19 mouse cellular contexts compared by ENCODE assay signal in genomic region chr9:96675763-96676640, GRCm38 (mm10). TPM values are rescaled to one million over a fixed set of nuclear protein-coding genes. Genes with fewer than 3 reads are reported as not detected.
DNase-seq lines count a peak whose midpoint lies in the region; ATAC-seq and TF ChIP-seq lines count a peak whose summit lies in the region.
"Had no signal": no experiment of that assay in that cellular context is flagged by ENCODE, and none has a peak within 500 bp of the region (broad histone marks: within the 10 kb centered on the region; RNA-seq: fewer than 3 reads in every experiment).

No protein-coding gene starts in this region.

- H3K27ac ChIP-seq in CH12.LX (ENCODE audit: insufficient read depth, low read depth): no peak overlapping the region
- no peak overlapping the region for H3K27ac ChIP-seq in limb, embryonic 10.5 days
- H3K27ac ChIP-seq: heart, embryonic 10.5 days; heart, embryonic 15.5 days; hindbrain, embryonic 14.5 days; kidney, postnatal 0 days; limb, embryonic 12.5 days; liver, embryonic 15.5 days; midbrain, embryonic 13.5 days; neural tube, embryonic 15.5 days had no signal

- intact Hi-C loops in heart, postnatal 36 days (cut with DNase I): no loop called here

- H3K79me2 ChIP-seq in CH12.LX (replicated peaks; ENCODE audit: control insufficient read depth, extremely low read depth, insufficient read depth, poor library complexity, severe bottlenecking): no peaks in the 10 kb centered on the region

- no peak for TF ChIP-seq CTCF in CH12.LX (conservative IDR thresholded peaks at IDR 0.05 in 1 of 2, IDR thresholded peaks at IDR 0.05 in 1 of 2; ENCODE audit: low read depth in 2 of 2, low read length in 2 of 2)

- peaks cover 0 to 23% of the 10 kb centered on the region in 2 experiments; a peak in 2 of 4 replicates for H3K4me1 ChIP-seq in CH12.LX (ENCODE audit: control insufficient read depth in 1 of 2, insufficient read depth in 2 of 2)
- peaks cover 3% of the 10 kb centered on the region; the same call in 1 of the 2 replicates for H3K4me1 ChIP-seq in limb, embryonic 10.5 days
- H3K4me1 ChIP-seq: heart, embryonic 10.5 days; heart, embryonic 15.5 days; limb, embryonic 12.5 days; liver, embryonic 15.5 days; midbrain, embryonic 13.5 days; neural tube, embryonic 15.5 days had no signal

- H3K9me3 ChIP-seq in CH12.LX (replicated peaks; ENCODE audit: low read length): no peaks in the 10 kb centered on the region
- no peaks in the 10 kb centered on the region for H3K9me3 ChIP-seq in limb, embryonic 10.5 days (replicated peaks)
- H3K9me3 ChIP-seq: heart, embryonic 10.5 days; heart, embryonic 15.5 days; limb, embryonic 12.5 days; liver, embryonic 15.5 days; midbrain, embryonic 13.5 days; neural tube, embryonic 15.5 days had no signal

- no peak overlapping the region for H3K4me3 ChIP-seq in CH12.LX (replicated peaks in 1 of 3; ENCODE audit: low read depth in 2 of 3, low read length in 2 of 3, poor library complexity in 1 of 3)
- no peak overlapping the region for H3K4me3 ChIP-seq in limb, embryonic 10.5 days
- H3K4me3 ChIP-seq: erythroblast, embryonic 14.5 days; heart, embryonic 10.5 days; heart, embryonic 15.5 days; limb, embryonic 12.5 days; liver, embryonic 15.5 days; midbrain, embryonic 13.5 days; neural tube, embryonic 15.5 days had no signal

- peak; percentile 65 for ATAC-seq in inflammation-experienced regulatory T-cells, adult 6 months

- 0 out of 2 replicates have a peak, but pooled peaks have one; percentile 9 for TF ChIP-seq POLR2A in CH12.LX (IDR thresholded peaks at IDR 0.05; ENCODE audit: low read depth, low read length)

- dilution Hi-C loops in CH12.LX (cut with MboI; ENCODE audit: extremely low pct_ligation_motif_present, extremely low pct_unique_long_range_greater_than_20kb, low sequenced_read_pairs): no loop called here

- TF ChIP-seq EP300 in CH12.LX (IDR thresholded peaks at IDR 0.05; ENCODE audit: low read length): no peak

- H3K27me3 ChIP-seq in CH12.LX (replicated peaks): no peaks in the 10 kb centered on the region
- H3K27me3 ChIP-seq in limb, embryonic 10.5 days (ENCODE audit: low read depth, poor library complexity, severe bottlenecking): no peaks in the 10 kb centered on the region
- H3K27me3 ChIP-seq: heart, embryonic 15.5 days; limb, embryonic 12.5 days; liver, embryonic 15.5 days; midbrain, embryonic 13.5 days; neural tube, embryonic 15.5 days had no signal

- in situ Hi-C loops in CH12.LX (cut with MboI; ENCODE audit: low pct_ligation_motif_present, low pct_unique_long_range_greater_than_20kb, low sequenced_read_pairs): loop anchor here (5.0 to 10.0 kb wide), 3 partner anchors 36 to 391 kb away; no protein-coding TSS in a partner anchor

- H3K4me2 ChIP-seq in CH12.LX (ENCODE audit: insufficient read depth, low read depth, poor library complexity, severe bottlenecking): no peak overlapping the region
- H3K4me2 ChIP-seq: heart, embryonic 15.5 days; hindbrain, embryonic 14.5 days; limb, embryonic 12.5 days; liver, embryonic 15.5 days; lung, embryonic 14.5 days; midbrain, embryonic 13.5 days; neural tube, embryonic 15.5 days had no signal

- DNase-seq in heart, adult 11 months: peak; percentile 82
- no peak for DNase-seq in heart, postnatal 36 days
- peak; percentile 0 for DNase-seq in right cerebral cortex, postnatal 25 days
- no peak for DNase-seq in right cerebral cortex, postnatal 14 days
- DNase-seq in CH12.LX (ENCODE audit: extremely low read depth) (no peak), MN1 (ENCODE audit: low spot score) (no peak)
- DNase-seq in limb, embryonic 10.5 days (ENCODE audit: low spot score): no peak
- DNase-seq: forebrain, postnatal 0 days had no signal

- no peak overlapping the region for H3K9ac ChIP-seq in CH12.LX (ENCODE audit: insufficient read depth, low read depth)
- H3K9ac ChIP-seq: forebrain, postnatal 0 days; heart, embryonic 15.5 days; hindbrain, embryonic 14.5 days; limb, embryonic 12.5 days; liver, embryonic 15.5 days; lung, embryonic 14.5 days; midbrain, embryonic 13.5 days; neural tube, embryonic 15.5 days had no signal

- 89% methylated on average over 8 of the region's 8 CpGs for WGBS in limb, embryonic 10.5 days

- H3K36me3 ChIP-seq in CH12.LX (replicated peaks in 1 of 2; ENCODE audit: control insufficient read depth in 1 of 2, insufficient read depth in 1 of 2, low read length in 1 of 2): peaks cover 0 to 2% of the 10 kb centered on the region in 2 experiments
- no peaks in the 10 kb centered on the region for H3K36me3 ChIP-seq in limb, embryonic 10.5 days
- H3K36me3 ChIP-seq: heart, embryonic 10.5 days; heart, embryonic 15.5 days; limb, embryonic 12.5 days; liver, embryonic 15.5 days; midbrain, embryonic 13.5 days; neural tube, embryonic 15.5 days had no signal

- no peak for TF ChIP-seq RAD21 in CH12.LX (IDR thresholded peaks at IDR 0.05; ENCODE audit: low read depth, low read length)

TF ChIP-seq in CH12.LX, 34 proteins besides CTCF, POLR2A, EP300 and RAD21:
- TF ChIP-seq JUND (conservative IDR thresholded peaks at IDR 0.05; ENCODE audit: low read depth, low read length) (0 out of 2 replicates have a peak, but pooled peaks have one; percentile 14), PAX5 (IDR thresholded peaks at IDR 0.05; ENCODE audit: low read length) (no peak), ELF1 (IDR thresholded peaks at IDR 0.05; ENCODE audit: low read depth, low read length) (0 out of 2 replicates have a peak, but pooled peaks have one; percentile 1), ZMIZ1 (IDR thresholded peaks at IDR 0.05; ENCODE audit: low read depth, low read length) (no peak)

RNA-seq across cellular contexts. Expression of gene Rasa2, which starts 44.6 kb away (rescaled TPM):
- 1 to 10 TPM; 4.8 to 6.8 TPM for total RNA-seq in heart, postnatal 36 days (2021)
- 9.8 and 10.2 TPM in 2 replicates for total RNA-seq in CH12.LX (2012; rRNA removed)
- total RNA-seq in CH12.LX (2014; rRNA removed): 8.9 and 9.7 TPM in 2 replicates
- 8.7 and 9.8 TPM in 2 replicates for polyA plus RNA-seq in CH12.LX (2012; ENCODE audit: insufficient read length, low read depth)
- polyA plus RNA-seq in inflammation-experienced regulatory T-cells, adult 6 months (2017; shearing (Covaris generic)): 10 to 100 TPM; 31.5 to 41.1 (median 34.3) TPM
- 14.1 and 18.5 TPM in 2 replicates for polyA plus RNA-seq in limb, embryonic 10.5 days (2016; fragmentation: Nextera tagmentation; extraction: Ambion mirVana)
- polyA plus RNA-seq: erythroblast, embryonic 14.5 days had no signal

Comparison
In these comparisons a context has a peak if more than half of its experiments do, and no peak if none do; other contexts are left out.
1. DNase-seq: peak in heart, adult 11 months (single experiment) and right cerebral cortex, postnatal 25 days (single experiment); none in heart, postnatal 36 days (0 of 2), right cerebral cortex, postnatal 14 days (single experiment), CH12.LX (single experiment), limb, embryonic 10.5 days (single experiment) and MN1 (single experiment).